Mouse (Mus musculus) cortical plate, adult 2 months (tissue): Measurements from ENCODE around the gene Slc22a27.
"Not testable (repeated sequence)": the region's sequence is repeated elsewhere in the genome, so short reads cannot be mapped to it uniquely, and the experiment has no call there.

Experiments
- CTCF ChIP-seq: fragments of 200-500 bp; IDR thresholded peaks from 2 replicates; pipeline ENCODE4 v1.5.1; 2011; ENCODE audit warnings: mild to moderate bottlenecking, control low read depth, low read length; ENCODE audit not compliant: insufficient read depth; ENCODE audit errors: extremely low read depth
- POLR2A ChIP-seq: fragments of 200-500 bp; IDR thresholded peaks from 2 replicates; pipeline ENCODE4 v1.6.1; 2011; ENCODE audit warnings: mild to moderate bottlenecking, low read length, control low read depth; ENCODE audit not compliant: insufficient read depth; ENCODE audit errors: extremely low read depth

- not testable (repeated sequence) for TF ChIP-seq POLR2A, CTCF
These were observed 723 bp upstream of the Slc22a27 start for GRCm38 (mm10) chr19:7966550-7966949.
